Mouse (Mus musculus): ENCODE results near the gene Map4k5. TPM values are rescaled to one million over a fixed set of nuclear protein-coding genes. Genes with fewer than 3 reads are reported as not detected.

Gene Map4k5
- total and polyA plus RNA-seq, 3 experiments = 7.0 to 8.5 TPM; not detected in 1

GRCm38 (mm10) chr12:69898119-69898518, 5.1 kb upstream of the Map4k5 start:
- TF ChIP-seq ELF1 (IDR thresholded peaks at IDR 0.05; ENCODE audit: low read depth, low read length) = no peak
- no peak for TF ChIP-seq MXI1 (IDR thresholded peaks at IDR 0.05; ENCODE audit: low read depth, low read length)
- no peak for TF ChIP-seq MYB (IDR thresholded peaks at IDR 0.05; ENCODE audit: low read depth, low read length)
- no peak for TF ChIP-seq NELFE (IDR thresholded peaks at IDR 0.05; ENCODE audit: low read depth, low read length)
- TF ChIP-seq GATA1 (IDR thresholded peaks at IDR 0.05; ENCODE audit: low read depth, low read length) = no peak
- no peak for TF ChIP-seq SIN3A (IDR thresholded peaks at IDR 0.05; ENCODE audit: low read length)
- no peak for TF ChIP-seq TCF12 (IDR thresholded peaks at IDR 0.05; ENCODE audit: low read depth, low read length)
- TF ChIP-seq ZMIZ1 (IDR thresholded peaks at IDR 0.05; ENCODE audit: low read depth, low read length) = no peak
- TF ChIP-seq UBTF (IDR thresholded peaks at IDR 0.05; ENCODE audit: borderline replicate concordance, insufficient read depth, low read depth, low read length) = no peak

GRCm38 (mm10) chr12:69895046-69895445, 2.0 kb upstream of the Map4k5 start:
- no peak for DNase-seq (ENCODE audit: low read depth, low spot score)
- Histone ChIP-seq H3K4me3 (ENCODE audit: control insufficient read depth in 1 of 2, insufficient read depth in 1 of 2, low read depth in 2 of 2, low read length in 2 of 2) (no peak overlapping the region), H3K9me3 (replicated peaks; ENCODE audit: insufficient read depth, low read length) (no peaks in the 10 kb centered on the region), H3K27me3 (ENCODE audit: control insufficient read depth in 1 of 2, insufficient read depth in 2 of 2, low read length in 2 of 2) (no peaks in the 10 kb centered on the region), H3K36me3 (ENCODE audit: control insufficient read depth in 1 of 2, insufficient read depth in 2 of 2, low read length in 2 of 2) (peaks cover 0 to 7% of the 10 kb centered on the region in 2 experiments; a peak in 2 of 4 replicates), H3K4me1 (ENCODE audit: control insufficient read depth in 1 of 2, insufficient read depth in 2 of 2, low read length in 2 of 2) (peaks cover 2 to 5% of the 10 kb centered on the region in 2 experiments; a peak in 2 of 4 replicates), H3K27ac (ENCODE audit: control insufficient read depth, low read depth, low read length) (no peak overlapping the region), H3K9ac (ENCODE audit: control insufficient read depth, low read depth, low read length, poor library complexity, severe bottlenecking) (no peak overlapping the region), H3K79me2 (ENCODE audit: control insufficient read depth, insufficient read depth, low read length, poor library complexity) (peaks cover 11% of the 10 kb centered on the region)
- TF ChIP-seq JUND (IDR thresholded peaks at IDR 0.05; ENCODE audit: low read depth, low read length) (no peak), USF1 (IDR thresholded peaks at IDR 0.05; ENCODE audit: low read depth, low read length) (no peak), MXI1 (IDR thresholded peaks at IDR 0.05; ENCODE audit: low read depth, low read length) (no peak), E2F4 (IDR thresholded peaks at IDR 0.05; ENCODE audit: borderline replicate concordance, low read depth, low read length) (no peak), POLR2AphosphoS5 (IDR thresholded peaks at IDR 0.05; ENCODE audit: borderline replicate concordance, low read depth, low read length) (no peak), TCF12 (IDR thresholded peaks at IDR 0.05; ENCODE audit: low read depth, low read length) (no peak), TBP (IDR thresholded peaks at IDR 0.05; ENCODE audit: low read depth, low read length) (no peak), MEF2A (IDR thresholded peaks at IDR 0.05; ENCODE audit: extremely low read depth, insufficient replicate concordance, low read depth, low read length, poor library complexity, severe bottlenecking) (no peak), ZMIZ1 (IDR thresholded peaks at IDR 0.05; ENCODE audit: low read depth, low read length) (no peak), CHD2 (IDR thresholded peaks at IDR 0.05; ENCODE audit: low read length) (no peak), BHLHE40 (IDR thresholded peaks at IDR 0.05; ENCODE audit: borderline replicate concordance, low read depth, low read length) (no peak), CHD1 (IDR thresholded peaks at IDR 0.05; ENCODE audit: low read depth, low read length) (no peak), SIN3A (IDR thresholded peaks at IDR 0.05; ENCODE audit: low read length) (no peak), MAFK (IDR thresholded peaks at IDR 0.05; ENCODE audit: borderline replicate concordance, low read depth, low read length) (no peak), USF2 (IDR thresholded peaks at IDR 0.05; ENCODE audit: borderline replicate concordance in 1 of 2, insufficient read depth in 1 of 2, low read depth in 1 of 2, low read length in 2 of 2) (no peak), CTCF (IDR thresholded peaks at IDR 0.05 in 2 of 3, conservative IDR thresholded peaks at IDR 0.05 in 1 of 3; ENCODE audit: control insufficient read depth in 1 of 3, insufficient read depth in 1 of 3, low read depth in 2 of 3, low read length in 3 of 3, poor library complexity in 1 of 3, severe bottlenecking in 1 of 3) (no peak), GABPA (IDR thresholded peaks at IDR 0.05; ENCODE audit: low read depth, low read length) (no peak)

More at GRCm38 (mm10) chr12:69898119-69898518, 5.1 kb upstream of the Map4k5 start:
- no peaks in the 10 kb centered on the region for H3K27me3 ChIP-seq (ENCODE audit: control insufficient read depth in 1 of 2, insufficient read depth in 2 of 2, low read length in 2 of 2)
- no peak overlapping the region for H3K4me3 ChIP-seq (ENCODE audit: control insufficient read depth in 1 of 2, insufficient read depth in 1 of 2, low read depth in 2 of 2, low read length in 2 of 2)
- H3K9ac ChIP-seq (ENCODE audit: control insufficient read depth, low read depth, low read length, poor library complexity, severe bottlenecking) = no peak overlapping the region
- no peaks in the 10 kb centered on the region for H3K4me1 ChIP-seq (ENCODE audit: control insufficient read depth in 1 of 2, insufficient read depth in 2 of 2, low read length in 2 of 2)
- no peak for DNase-seq (ENCODE audit: low read depth, low spot score)
- no peaks in the 10 kb centered on the region for H3K79me2 ChIP-seq (ENCODE audit: control insufficient read depth, insufficient read depth, low read length, poor library complexity)
- H3K27ac ChIP-seq (ENCODE audit: control insufficient read depth, low read depth, low read length) = no peak overlapping the region
- 0 out of 4 replicates have a peak, but pooled peaks cover 0 to 2% of the 10 kb centered on the region in 2 experiments for H3K36me3 ChIP-seq (ENCODE audit: control insufficient read depth in 1 of 2, insufficient read depth in 2 of 2, low read length in 2 of 2)
- no peaks in the 10 kb centered on the region for H3K9me3 ChIP-seq (replicated peaks; ENCODE audit: insufficient read depth, low read length)
